Mouse (Mus musculus): ENCODE results near the gene Anxa9.

DNA sequence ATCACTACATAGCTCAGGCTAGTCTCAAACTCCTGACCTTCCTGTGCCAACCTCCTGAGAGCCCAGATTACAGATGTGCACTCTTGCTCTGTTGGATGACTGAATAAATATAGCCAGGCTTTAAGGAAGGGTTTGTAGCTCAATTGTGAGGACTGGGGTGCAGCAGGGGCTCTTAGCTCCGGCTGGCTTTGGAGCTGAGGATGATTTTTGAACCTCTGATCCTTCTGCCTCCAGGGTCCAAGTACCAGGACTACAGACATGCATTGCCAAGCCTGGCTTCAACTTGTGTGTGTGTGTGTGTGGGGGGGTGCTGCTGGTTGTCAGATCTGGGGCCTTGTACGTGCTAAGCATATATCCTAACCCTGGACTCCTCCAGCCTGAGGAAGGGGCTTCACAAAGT, 14.1 kb downstream of the Anxa9 start:
- no peak for TF ChIP-seq CTCF (IDR thresholded peaks at IDR 0.05; ENCODE audit: borderline replicate concordance, control insufficient read depth, extremely low read depth, insufficient read depth, low read length, poor library complexity)
- TF ChIP-seq POLR2A (IDR thresholded peaks at IDR 0.05; ENCODE audit: control insufficient read depth, extremely low read depth, insufficient read depth, low read length, poor library complexity): no peak
